Mouse (Mus musculus) neural tube, embryonic 10.5 days (tissue): ENCODE data around the gene Smarcal1.

Source experiments
- DNase-seq: peaks from one replicate; pipeline ENCODE4 v3.0.0-alpha.2; 2017; ENCODE audit warnings: low spot score; ENCODE audit errors: extremely low spot score

Gene Smarcal1

GRCm38 (mm10) chr1:72582947-72583731, at the start of gene Smarcal1:
Gene Smarcal1, plus strand, starts transcription at chr1:72583251.
- DNase-seq, result peak; percentile 93

GRCm38 (mm10) chr1:72533439-72533838, 49.6 kb upstream of the Smarcal1 start:
- DNase-seq, result no peak

GRCm38 (mm10) chr1:72535725-72536571, 47.1 kb upstream of the Smarcal1 start:
- peak; percentile 47 for DNase-seq

GRCm38 (mm10) chr1:72536611-72537351, 46.3 kb upstream of the Smarcal1 start, which contains the start of gene March4:
Gene March4, minus strand, starts transcription at chr1:72536930.
- DNase-seq, result peak; percentile 88

GRCm38 (mm10) chr1:72538266-72538665, 44.8 kb upstream of the Smarcal1 start:
- no peak for DNase-seq

- DNase-seq, result no peak
Observed at GRCm38 (mm10) chr1:72550317-72550716, 32.7 kb upstream of the Smarcal1 start.

- no peak for DNase-seq
Observed at GRCm38 (mm10) chr1:72556471-72556870, 26.6 kb upstream of the Smarcal1 start.

- no peak for DNase-seq
Observed at GRCm38 (mm10) chr1:72558625-72559024, 24.4 kb upstream of the Smarcal1 start.

GRCm38 (mm10) chr1:72564334-72564962, 18.6 kb upstream of the Smarcal1 start:
- no peak for DNase-seq

- DNase-seq, result no peak
Observed at GRCm38 (mm10) chr1:72567056-72567455, 16.0 kb upstream of the Smarcal1 start.

GRCm38 (mm10) chr1:72568725-72569124, 14.3 kb upstream of the Smarcal1 start:
- no peak for DNase-seq

GRCm38 (mm10) chr1:72574047-72574446, 9.0 kb upstream of the Smarcal1 start:
- DNase-seq, result no peak

- DNase-seq, result no peak
Observed at GRCm38 (mm10) chr1:72574608-72575007, 8.4 kb upstream of the Smarcal1 start.

GRCm38 (mm10) chr1:72575121-72575520, 7.9 kb upstream of the Smarcal1 start:
- DNase-seq, result no peak

GRCm38 (mm10) chr1:72577481-72577922, 5.5 kb upstream of the Smarcal1 start:
- DNase-seq, result peak; percentile 30

GRCm38 (mm10) chr1:72578351-72578750, 4.7 kb upstream of the Smarcal1 start:
- DNase-seq, result no peak

GRCm38 (mm10) chr1:72578806-72579205, 4.2 kb upstream of the Smarcal1 start:
- DNase-seq, result no peak

GRCm38 (mm10) chr1:72583906-72584305, 855 bp downstream of the Smarcal1 start:
- DNase-seq, result no peak

- DNase-seq, result no peak
Observed at GRCm38 (mm10) chr1:72585971-72586875, 3.2 kb downstream of the Smarcal1 start.

- no peak for DNase-seq
Observed at GRCm38 (mm10) chr1:72587532-72587931, 4.5 kb downstream of the Smarcal1 start.
